Mouse (Mus musculus) liver, adult 2 months (tissue): ENCODE measurements around the gene Sh2d1b2. TPM values are rescaled to one million over a fixed set of nuclear protein-coding genes. Genes with fewer than 3 reads are reported as not detected.

Experiments used
- DNase-seq: peaks from one replicate; pipeline ENCODE4 v3.0.0-alpha.2; 2011; ENCODE audit warnings: low read depth, low spot score; ENCODE audit errors: extremely low read depth
- H3K27ac ChIP-seq: fragments of 200-500 bp; replicated peaks from 2 replicates; pipeline ENCODE4 v1.5.1; 2012; ENCODE audit warnings: low read depth, mild to moderate bottlenecking, control low read depth, inconsistent platforms, low read length; ENCODE audit not compliant: insufficient read depth
- H3K27me3 ChIP-seq: fragments of 200-500 bp; 2 replicates; pipeline ENCODE4 v1.6.1; 2012; ENCODE audit warnings: mild to moderate bottlenecking, moderate library complexity, low read length, inconsistent platforms; ENCODE audit not compliant: control insufficient read depth, insufficient read depth
- H3K36me3 ChIP-seq: fragments of 200-500 bp; 2 replicates; pipeline ENCODE4 v1.6.1; 2012; ENCODE audit warnings: low read length, inconsistent platforms; ENCODE audit not compliant: control insufficient read depth, insufficient read depth
- H3K4me1 ChIP-seq: fragments of 200-500 bp; 2 replicates; pipeline ENCODE4 v1.6.1; 2011; ENCODE audit warnings: low read length; ENCODE audit not compliant: control insufficient read depth, insufficient read depth
- H3K4me3 ChIP-seq: fragments of 200-500 bp; 2 replicates; pipeline ENCODE4 v1.5.1; 2011; ENCODE audit warnings: low read depth, mild to moderate bottlenecking, control low read depth, low read length, moderate library complexity; ENCODE audit not compliant: insufficient read depth
- H3K79me2 ChIP-seq: fragments of 200-500 bp; 2 replicates; pipeline ENCODE4 v1.6.1; 2012; ENCODE audit warnings: inconsistent platforms, mild to moderate bottlenecking, low read length, moderate library complexity; ENCODE audit not compliant: control insufficient read depth, insufficient read depth
- H3K9ac ChIP-seq: fragments of 200-500 bp; 2 replicates; pipeline ENCODE4 v1.6.1; 2012; ENCODE audit warnings: low read depth, mild to moderate bottlenecking, control low read depth, inconsistent platforms, low read length
- CTCF ChIP-seq: fragments of 200-500 bp; IDR thresholded peaks from 2 replicates; pipeline ENCODE4 v1.5.1; 2011; ENCODE audit warnings: low read depth, low read length, control low read depth
- POLR2A ChIP-seq: fragments of 200-500 bp; IDR thresholded peaks from 2 replicates; pipeline ENCODE4 v1.6.1; 2011; ENCODE audit warnings: low read length, control low read depth; ENCODE audit not compliant: insufficient read depth; ENCODE audit errors: extremely low read depth
- whole genome bisulfite sequencing: fragments of 180-500 bp; shearing (Covaris S2); methylation state at CpG from one replicate; pipeline ENCODE4 v1.1.7; 2018; 5-methylcytosine and 5-hydroxymethylcytosine counted together
- polyA plus RNA-seq: library from polyadenylated mRNA; depleted of rRNA; stranded (reverse); fragments of >200 nt; gene quantifications from 2 replicates; pipeline ENCODE4 v1.2.3, GENCODE M21; 2012
- total RNA-seq: library from RNA; depleted of rRNA; stranded (reverse); fragments of >200 nt; gene quantifications from 2 replicates; pipeline ENCODE4 v1.2.3, GENCODE M21; 2014

Gene Sh2d1b2
- total and polyA plus RNA-seq, 2 experiments = not detected

- Histone ChIP-seq H3K27me3 (no peaks in the 10 kb centered on the region), H3K4me3 (no peak overlapping the region), H3K79me2 (no peaks in the 10 kb centered on the region), H3K9ac (no peak overlapping the region), H3K27ac (no peak overlapping the region), H3K4me1 (peaks cover 11% of the 10 kb centered on the region; the same call in 1 of the 2 replicates), H3K36me3 (peaks cover 58% of the 10 kb centered on the region)
- TF ChIP-seq POLR2A (no peak), CTCF (no peak)
- DNase-seq = peak; percentile 86
- WGBS = 27% methylated on average over 8 of the region's 8 CpGs
These were observed 36.3 kb upstream of the Sh2d1b2 start for GRCm38 (mm10) chr1:170196211-170196610.

GRCm38 (mm10) chr1:170200379-170200778 is 32.2 kb upstream of the Sh2d1b2 start:
- no peak overlapping the region for H3K9ac ChIP-seq
- WGBS = 82% methylated on average over 3 of the region's 3 CpGs
- no peak overlapping the region for H3K27ac ChIP-seq
- DNase-seq = no peak
- no peak overlapping the region for H3K4me3 ChIP-seq
- H3K4me1 ChIP-seq = peaks cover 11% of the 10 kb centered on the region; the same call in 1 of the 2 replicates
- H3K36me3 ChIP-seq = peaks cover 43% of the 10 kb centered on the region
- TF ChIP-seq POLR2A = no peak
- TF ChIP-seq CTCF = peak; percentile 42; the same call in 1 of the 2 replicates
- H3K27me3 ChIP-seq = no peaks in the 10 kb centered on the region
- H3K79me2 ChIP-seq = no peaks in the 10 kb centered on the region

DNA sequence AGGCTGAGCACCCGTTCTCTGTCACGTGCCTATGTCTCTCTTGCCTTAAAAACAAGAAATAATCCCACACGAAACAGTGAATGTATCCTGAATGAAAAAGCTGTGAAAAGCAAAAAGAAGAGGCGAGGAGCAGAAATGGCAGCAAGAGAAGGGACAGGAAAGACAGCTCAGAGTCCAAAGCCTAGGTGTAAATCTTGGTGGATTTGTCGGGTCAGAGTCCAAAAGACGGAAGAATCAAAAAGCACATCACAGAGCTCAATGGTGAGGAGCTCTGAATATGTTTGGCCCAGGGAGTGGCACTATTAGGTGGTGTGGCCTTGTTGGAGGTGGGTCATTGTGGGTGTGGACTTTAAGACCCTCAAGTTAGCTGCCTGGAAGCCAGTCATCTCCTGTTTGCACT is 26.2 kb upstream of the Sh2d1b2 start:
- no peaks in the 10 kb centered on the region for H3K4me1 ChIP-seq
- WGBS = 92% methylated on average over 6 of the region's 6 CpGs
- peaks cover 8% of the 10 kb centered on the region; the same call in 1 of the 2 replicates for H3K79me2 ChIP-seq
- no peaks in the 10 kb centered on the region for H3K27me3 ChIP-seq
- no peak overlapping the region for H3K27ac ChIP-seq
- TF ChIP-seq CTCF (no peak), POLR2A (no peak)
- H3K36me3 ChIP-seq = peaks cover 50% of the 10 kb centered on the region
- DNase-seq = no peak
- no peak overlapping the region for H3K9ac ChIP-seq
- H3K4me3 ChIP-seq = no peak overlapping the region

DNA sequence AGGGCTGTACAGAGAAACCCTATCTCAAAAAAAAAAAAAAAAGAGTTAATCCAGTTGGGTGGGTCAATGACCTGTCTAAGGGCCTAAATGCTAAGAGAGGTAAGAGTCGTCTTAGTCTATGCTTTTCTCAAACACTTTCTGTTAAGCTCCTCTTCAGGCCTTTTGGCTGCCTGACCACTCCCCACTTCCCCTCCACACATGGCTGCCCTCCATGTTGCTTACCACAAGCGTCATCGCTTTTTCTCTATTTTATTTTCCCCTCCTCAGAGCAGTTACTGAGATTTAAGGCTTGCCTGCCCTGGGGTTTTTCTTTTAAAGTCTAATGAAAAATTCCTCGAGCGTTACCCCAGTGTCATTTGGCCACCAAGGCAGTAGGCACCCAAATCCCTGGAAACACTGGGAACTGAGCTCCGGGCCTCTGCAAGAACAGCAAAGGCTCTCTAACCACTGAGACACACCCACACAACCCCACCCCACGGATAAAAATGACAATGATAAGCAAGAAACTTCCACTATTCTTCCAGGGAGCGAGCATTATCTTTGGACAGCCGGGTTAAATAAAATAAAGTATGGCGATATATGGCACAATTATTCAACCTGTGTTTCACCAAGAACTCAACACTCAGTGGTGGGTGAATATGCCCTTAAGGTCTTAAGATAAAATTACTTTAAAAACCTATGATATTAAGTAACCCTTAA is 19.2 kb upstream of the Sh2d1b2 start:
- peaks cover 10% of the 10 kb centered on the region; the same call in 1 of the 2 replicates for H3K79me2 ChIP-seq
- H3K27ac ChIP-seq = no peak overlapping the region
- H3K27me3 ChIP-seq = no peaks in the 10 kb centered on the region
- DNase-seq = no peak
- peaks cover 20% of the 10 kb centered on the region for H3K36me3 ChIP-seq
- TF ChIP-seq POLR2A = no peak
- TF ChIP-seq CTCF = no peak
- 92% methylated on average over 10 of the region's 10 CpGs for WGBS
- peaks cover 2% of the 10 kb centered on the region for H3K4me1 ChIP-seq
- no peak overlapping the region for H3K4me3 ChIP-seq
- H3K9ac ChIP-seq = no peak overlapping the region

- no peak for DNase-seq
- H3K27ac ChIP-seq = no peak overlapping the region
- H3K9ac ChIP-seq = peak overlapping the region; percentile 93; the same call in 1 of the 2 replicates
- H3K4me3 ChIP-seq = peak overlapping the region; percentile 91
- H3K36me3 ChIP-seq = peaks cover 14% of the 10 kb centered on the region
- peaks cover 7% of the 10 kb centered on the region; the same call in 1 of the 2 replicates for H3K79me2 ChIP-seq
- H3K27me3 ChIP-seq = no peaks in the 10 kb centered on the region
- peaks cover 2% of the 10 kb centered on the region for H3K4me1 ChIP-seq
- TF ChIP-seq POLR2A = no peak
- no peak for TF ChIP-seq CTCF
- 17% methylated on average over 7 of the region's 7 CpGs for WGBS
These were observed 18.2 kb upstream of the Sh2d1b2 start for GRCm38 (mm10) chr1:170214383-170214756.
